Mouse (Mus musculus): ENCODE measurements around the gene Aebp1. TPM values are rescaled to one million over a fixed set of nuclear protein-coding genes. Genes with fewer than 3 reads are reported as not detected.

The Aebp1 gene
- total and polyA plus RNA-seq, 2 experiments from 2014 or later = 24.9 to 33.3 TPM

DNA sequence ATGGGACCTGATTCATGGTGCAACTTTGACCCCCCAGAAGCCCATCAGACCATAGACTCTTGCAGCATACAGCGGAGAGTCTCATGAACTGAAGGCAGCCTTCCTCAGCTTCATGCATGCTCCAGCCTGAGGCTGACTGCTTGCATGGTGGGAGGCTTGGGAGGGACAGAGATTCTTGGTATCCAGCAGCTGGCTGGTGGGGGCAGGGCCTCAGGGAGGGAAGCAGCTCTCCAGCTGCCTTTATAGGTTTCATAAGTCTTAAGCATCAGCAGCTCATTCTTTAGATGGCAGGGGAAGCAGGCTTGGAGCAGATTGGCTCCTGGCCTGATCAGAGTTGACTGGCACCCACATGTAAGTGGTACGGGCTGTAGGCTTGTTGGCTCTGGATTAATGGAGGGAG lies 5.4 kb downstream of the Aebp1 start:
- no peak for TF ChIP-seq CTCF (IDR thresholded peaks at IDR 0.05; ENCODE audit: low read depth)

DNA sequence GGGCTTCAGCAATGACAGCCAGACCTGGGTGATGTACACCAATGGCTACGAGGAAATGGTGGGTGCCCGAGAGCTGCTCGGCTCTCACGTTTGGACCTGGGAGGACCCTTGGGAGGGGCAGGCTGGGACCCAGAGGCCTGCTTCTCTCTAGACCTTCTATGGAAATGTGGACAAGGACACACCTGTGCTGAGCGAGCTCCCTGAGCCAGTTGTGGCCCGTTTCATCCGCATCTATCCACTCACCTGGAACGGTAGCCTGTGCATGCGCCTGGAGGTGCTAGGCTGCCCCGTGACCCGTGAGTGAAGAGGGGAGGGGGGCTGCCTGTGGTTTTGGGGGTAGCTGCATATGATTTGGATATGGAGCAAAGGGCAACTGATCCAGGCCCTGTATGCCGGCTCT lies 6.6 kb downstream of the Aebp1 start:
- no peak for ATAC-seq

More for the DNA sequence above, 5.4 kb downstream of the Aebp1 start:
- DNase-seq (ENCODE audit: low spot score) = no peak
- Histone ChIP-seq H3K27ac (no peak overlapping the region), H3K9ac (replicated peaks; ENCODE audit: low read length) (no peak overlapping the region), H3K4me3 (ENCODE audit: low read length) (no peak overlapping the region), H3K36me3 (ENCODE audit: insufficient read depth, low read length) (peaks cover 7% of the 10 kb centered on the region; the same call in 1 of the 2 replicates), H3K4me1 (ENCODE audit: insufficient read depth, low read length) (no peaks in the 10 kb centered on the region), H3K9me3 (ENCODE audit: low read length) (no peaks in the 10 kb centered on the region), H3K4me2 (ENCODE audit: low read depth, low read length) (no peak overlapping the region), H3K27me3 (ENCODE audit: insufficient read depth, low read length) (no peaks in the 10 kb centered on the region)
- 84% methylated on average over 2 of the region's 2 CpGs for WGBS
- ATAC-seq = no peak

DNA sequence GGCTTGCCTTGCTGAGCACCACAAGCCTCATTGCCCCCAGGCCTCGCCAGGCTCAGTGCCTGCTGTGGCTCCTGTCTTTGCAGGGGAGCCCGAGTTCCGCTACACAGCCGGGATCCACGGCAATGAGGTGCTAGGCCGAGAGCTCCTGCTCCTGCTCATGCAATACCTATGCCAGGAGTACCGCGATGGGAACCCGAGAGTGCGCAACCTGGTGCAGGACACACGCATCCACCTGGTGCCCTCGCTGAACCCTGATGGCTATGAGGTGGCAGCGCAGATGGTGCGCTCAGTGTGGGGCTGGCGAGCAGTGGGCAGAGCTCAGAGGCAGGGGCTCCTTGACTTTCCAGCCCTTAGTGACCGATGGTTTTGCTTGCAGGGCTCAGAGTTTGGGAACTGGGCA lies 7.6 kb downstream of the Aebp1 start:
- no peak overlapping the region for H3K4me3 ChIP-seq (ENCODE audit: low read length)
- no peak overlapping the region for H3K27ac ChIP-seq
- H3K27me3 ChIP-seq (ENCODE audit: insufficient read depth, low read length) = no peaks in the 10 kb centered on the region
- ATAC-seq (no peak), DNase-seq (ENCODE audit: low spot score) (no peak)
- no peaks in the 10 kb centered on the region for H3K4me1 ChIP-seq (ENCODE audit: insufficient read depth, low read length)
- H3K36me3 ChIP-seq (ENCODE audit: insufficient read depth, low read length) = peaks cover 15% of the 10 kb centered on the region
- no peak for TF ChIP-seq CTCF (IDR thresholded peaks at IDR 0.05; ENCODE audit: low read depth)
- WGBS = 93% methylated on average over 16 of the region's 16 CpGs
- no peak overlapping the region for H3K9ac ChIP-seq (replicated peaks; ENCODE audit: low read length)
- H3K9me3 ChIP-seq (ENCODE audit: low read length) = no peaks in the 10 kb centered on the region
- H3K4me2 ChIP-seq (ENCODE audit: low read depth, low read length) = no peak overlapping the region

More for the DNA sequence above, 6.6 kb downstream of the Aebp1 start:
- Histone ChIP-seq H3K27me3 (ENCODE audit: insufficient read depth, low read length) (no peaks in the 10 kb centered on the region), H3K9me3 (ENCODE audit: low read length) (no peaks in the 10 kb centered on the region), H3K9ac (replicated peaks; ENCODE audit: low read length) (no peak overlapping the region), H3K27ac (no peak overlapping the region), H3K36me3 (ENCODE audit: insufficient read depth, low read length) (peaks cover 11% of the 10 kb centered on the region; the same call in 1 of the 2 replicates), H3K4me2 (ENCODE audit: low read depth, low read length) (no peak overlapping the region), H3K4me3 (ENCODE audit: low read length) (no peak overlapping the region), H3K4me1 (ENCODE audit: insufficient read depth, low read length) (no peaks in the 10 kb centered on the region)
- no peak for TF ChIP-seq CTCF (IDR thresholded peaks at IDR 0.05; ENCODE audit: low read depth)
- 90% methylated on average over 12 of the region's 12 CpGs for WGBS
- DNase-seq (ENCODE audit: low spot score) = no peak

DNA sequence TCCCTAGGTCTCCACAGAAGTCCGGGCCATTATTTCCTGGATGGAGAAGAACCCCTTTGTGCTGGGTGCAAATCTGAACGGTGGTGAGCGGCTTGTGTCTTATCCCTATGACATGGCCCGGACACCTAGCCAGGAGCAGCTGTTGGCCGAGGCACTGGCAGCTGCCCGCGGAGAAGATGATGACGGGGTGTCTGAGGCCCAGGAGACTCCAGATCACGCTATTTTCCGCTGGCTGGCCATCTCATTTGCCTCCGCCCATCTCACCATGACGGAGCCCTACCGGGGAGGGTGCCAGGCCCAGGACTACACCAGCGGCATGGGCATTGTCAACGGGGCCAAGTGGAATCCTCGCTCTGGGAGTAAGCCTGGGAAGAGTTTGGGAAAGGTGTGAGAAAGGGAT lies 8.3 kb downstream of the Aebp1 start:
- Histone ChIP-seq H3K27me3 (ENCODE audit: insufficient read depth, low read length) (no peaks in the 10 kb centered on the region), H3K4me1 (ENCODE audit: insufficient read depth, low read length) (no peaks in the 10 kb centered on the region), H3K4me2 (ENCODE audit: low read depth, low read length) (no peak overlapping the region), H3K36me3 (ENCODE audit: insufficient read depth, low read length) (peaks cover 22% of the 10 kb centered on the region), H3K4me3 (ENCODE audit: low read length) (no peak overlapping the region), H3K27ac (no peak overlapping the region), H3K9me3 (ENCODE audit: low read length) (no peaks in the 10 kb centered on the region), H3K9ac (replicated peaks; ENCODE audit: low read length) (no peak overlapping the region)
- WGBS = 81% methylated on average over 16 of the region's 16 CpGs
- no peak for ATAC-seq
- TF ChIP-seq CTCF (IDR thresholded peaks at IDR 0.05; ENCODE audit: low read depth) = no peak
- DNase-seq (ENCODE audit: low spot score) = no peak

DNA sequence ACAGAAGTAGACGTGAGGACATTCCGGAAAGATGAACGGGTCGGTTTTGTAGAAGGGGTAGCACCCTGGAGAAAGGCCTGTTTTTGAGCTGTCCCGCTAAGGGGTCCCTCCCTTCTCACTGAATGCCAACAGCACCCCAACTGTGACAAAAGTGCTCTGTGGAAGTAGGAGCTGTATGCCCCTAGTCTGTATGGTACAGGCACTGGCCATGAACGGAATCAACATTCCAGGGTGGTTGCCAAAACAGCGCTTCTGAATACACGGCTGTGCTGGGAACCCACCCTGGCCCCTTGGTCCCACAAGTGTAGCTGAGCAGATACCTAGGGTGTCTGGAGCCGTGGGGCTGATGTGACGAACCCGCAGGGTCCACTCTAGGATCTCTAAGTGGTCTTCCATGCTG lies 11.0 kb downstream of the Aebp1 start:
- Histone ChIP-seq H3K9me3 (ENCODE audit: low read length) (no peaks in the 10 kb centered on the region), H3K4me1 (ENCODE audit: insufficient read depth, low read length) (peaks cover 7% of the 10 kb centered on the region; the same call in 1 of the 2 replicates), H3K27me3 (ENCODE audit: insufficient read depth, low read length) (no peaks in the 10 kb centered on the region), H3K4me2 (ENCODE audit: low read depth, low read length) (no peak overlapping the region), H3K9ac (replicated peaks; ENCODE audit: low read length) (no peak overlapping the region), H3K27ac (no peak overlapping the region), H3K4me3 (ENCODE audit: low read length) (no peak overlapping the region), H3K36me3 (ENCODE audit: insufficient read depth, low read length) (peaks cover 23% of the 10 kb centered on the region)
- DNase-seq (ENCODE audit: low spot score) (no peak), ATAC-seq (no peak)
- 94% methylated on average over 11 of the region's 11 CpGs for WGBS
- TF ChIP-seq CTCF (IDR thresholded peaks at IDR 0.05; ENCODE audit: low read depth) = no peak

- H3K4me3 ChIP-seq (ENCODE audit: low read length) = no peak overlapping the region
- peaks cover 7% of the 10 kb centered on the region; the same call in 1 of the 2 replicates for H3K4me1 ChIP-seq (ENCODE audit: insufficient read depth, low read length)
- ATAC-seq (no peak), DNase-seq (ENCODE audit: low spot score) (no peak)
- H3K27ac ChIP-seq = no peak overlapping the region
- no peak for TF ChIP-seq CTCF (IDR thresholded peaks at IDR 0.05; ENCODE audit: low read depth)
- no peaks in the 10 kb centered on the region for H3K9me3 ChIP-seq (ENCODE audit: low read length)
- H3K27me3 ChIP-seq (ENCODE audit: insufficient read depth, low read length) = no peaks in the 10 kb centered on the region
- H3K4me2 ChIP-seq (ENCODE audit: low read depth, low read length) = no peak overlapping the region
- peaks cover 23% of the 10 kb centered on the region for H3K36me3 ChIP-seq (ENCODE audit: insufficient read depth, low read length)
- H3K9ac ChIP-seq (replicated peaks; ENCODE audit: low read length) = no peak overlapping the region
- WGBS = 97% methylated on average over 9 of the region's 9 CpGs
Measured at GRCm38 (mm10) chr11:5873192-5873591, 11.4 kb downstream of the Aebp1 start.

- peaks cover 7% of the 10 kb centered on the region; the same call in 1 of the 2 replicates for H3K4me1 ChIP-seq (ENCODE audit: insufficient read depth, low read length)
- peak overlapping the region; percentile 61 for H3K4me3 ChIP-seq (ENCODE audit: low read length)
- no peak overlapping the region for H3K27ac ChIP-seq
- no peaks in the 10 kb centered on the region for H3K9me3 ChIP-seq (ENCODE audit: low read length)
- peaks cover 14% of the 10 kb centered on the region for H3K36me3 ChIP-seq (ENCODE audit: insufficient read depth, low read length)
- no peak for TF ChIP-seq CTCF (IDR thresholded peaks at IDR 0.05; ENCODE audit: low read depth)
- DNase-seq (ENCODE audit: low spot score) = no peak
- H3K4me2 ChIP-seq (ENCODE audit: low read depth, low read length) = peak overlapping the region; percentile 66
- no peak for ATAC-seq
- no peaks in the 10 kb centered on the region for H3K27me3 ChIP-seq (ENCODE audit: insufficient read depth, low read length)
- WGBS = 1% methylated on average over 5 of the region's 5 CpGs
- H3K9ac ChIP-seq (replicated peaks; ENCODE audit: low read length) = peak overlapping the region; percentile 51; the same call in 1 of the 2 replicates
Measured at GRCm38 (mm10) chr11:5877421-5877820, 15.7 kb downstream of the Aebp1 start.
